Mouse (Mus musculus) stomach, postnatal 0 days (tissue): ENCODE results near the gene Tmtc4.

Source experiments
- CTCF ChIP-seq: IDR thresholded peaks from 2 replicates; pipeline ENCODE4 v1.5.1; 2016; ENCODE audit warnings: antibody characterized with exemption, low read depth, mild to moderate bottlenecking, moderate library complexity
- EP300 ChIP-seq: optimal IDR thresholded peaks from 2 replicates; pipeline ENCODE3; 2016; ENCODE audit warnings: antibody characterized with exemption

GRCm38 (mm10) chr14:123027876-123028275 is 44.0 kb upstream of the Tmtc4 start:
- TF ChIP-seq CTCF (no peak), EP300 (no peak)
